Comparison of ENCODE assay signal across 10 mouse cellular contexts in genomic region chr6:83438584-83438983, GRCm38 (mm10). TPM values are rescaled to one million over a fixed set of nuclear protein-coding genes. Genes with fewer than 3 reads are reported as not detected.
DNase-seq lines count a peak whose midpoint lies in the region; ATAC-seq and TF ChIP-seq lines count a peak whose summit lies in the region.
"Had no signal": no experiment of that assay in that cellular context is flagged by ENCODE, and none has a peak within 500 bp of the region (broad histone marks: within the 10 kb centered on the region; RNA-seq: fewer than 3 reads in every experiment).

No protein-coding gene starts in this region.

- no peak for TF ChIP-seq CTCF in intestine, postnatal 0 days (IDR thresholded peaks at IDR 0.05; ENCODE audit: low read depth)

- 0 out of 2 replicates have a peak overlapping the region, but pooled peaks have one; percentile 14 for H3K9ac ChIP-seq in intestine, embryonic 16.5 days (ENCODE audit: low read depth, low read length)
- H3K9ac ChIP-seq in intestine, postnatal 0 days (ENCODE audit: low read depth, low read length): no peak overlapping the region
- H3K9ac ChIP-seq in embryonic facial prominence, embryonic 15.5 days: no peak overlapping the region
- H3K9ac ChIP-seq in midbrain, embryonic 12.5 days (replicated peaks): peak overlapping the region; percentile 89; the same call in 1 of the 2 replicates
- H3K9ac ChIP-seq: liver, postnatal 0 days had no signal

- H3K27ac ChIP-seq in intestine, embryonic 16.5 days (ENCODE audit: low read length): no peak overlapping the region
- H3K27ac ChIP-seq in intestine, postnatal 0 days (ENCODE audit: low read depth, low read length): no peak overlapping the region
- no peak overlapping the region for H3K27ac ChIP-seq in embryonic facial prominence, embryonic 15.5 days (replicated peaks)
- no peak overlapping the region for H3K27ac ChIP-seq in midbrain, embryonic 12.5 days (replicated peaks)

- peak; percentile 73 for DNase-seq in brain, adult 2 months (ENCODE audit: low read depth, low spot score)
- no peak for DNase-seq in adipocyte (ENCODE audit: low spot score)
- DNase-seq in yolk sac, embryonic 10.5 days (ENCODE audit: low spot score): no peak
- DNase-seq: liver, postnatal 0 days had no signal

- H3K4me3 ChIP-seq in intestine, embryonic 16.5 days (ENCODE audit: low read length): no peak overlapping the region
- H3K4me3 ChIP-seq in intestine, postnatal 0 days (ENCODE audit: low read depth, low read length): no peak overlapping the region
- peak overlapping the region; percentile 79; the same call in 1 of the 2 replicates for H3K4me3 ChIP-seq in embryonic facial prominence, embryonic 15.5 days (replicated peaks)
- H3K4me3 ChIP-seq in midbrain, embryonic 12.5 days: peak overlapping the region; percentile 80

- no peaks in the 10 kb centered on the region for H3K9me3 ChIP-seq in intestine, embryonic 16.5 days (ENCODE audit: control insufficient read depth, low read length)
- no peaks in the 10 kb centered on the region for H3K9me3 ChIP-seq in intestine, postnatal 0 days (ENCODE audit: control insufficient read depth)
- no peaks in the 10 kb centered on the region for H3K9me3 ChIP-seq in embryonic facial prominence, embryonic 15.5 days (replicated peaks)
- H3K9me3 ChIP-seq in midbrain, embryonic 12.5 days: no peaks in the 10 kb centered on the region

- H3K27me3 ChIP-seq in intestine, embryonic 16.5 days (replicated peaks; ENCODE audit: control insufficient read depth, insufficient read depth, low read length): no peaks in the 10 kb centered on the region
- no peaks in the 10 kb centered on the region for H3K27me3 ChIP-seq in intestine, postnatal 0 days (replicated peaks; ENCODE audit: control insufficient read depth, insufficient read depth, low read length)
- no peaks in the 10 kb centered on the region for H3K27me3 ChIP-seq in embryonic facial prominence, embryonic 15.5 days
- no peaks in the 10 kb centered on the region for H3K27me3 ChIP-seq in midbrain, embryonic 12.5 days

- 81% methylated on average over 3 of the region's 3 CpGs for WGBS in intestine, embryonic 16.5 days
- WGBS in intestine, postnatal 0 days: 84% methylated on average over 3 of the region's 3 CpGs
- WGBS in embryonic facial prominence, embryonic 15.5 days: 50% methylated on average over 3 of the region's 3 CpGs
- WGBS in midbrain, embryonic 12.5 days: 78% methylated on average over 3 of the region's 3 CpGs

- ATAC-seq in intestine, embryonic 16.5 days: no peak
- no peak for ATAC-seq in intestine, postnatal 0 days
- ATAC-seq in embryonic facial prominence, embryonic 15.5 days (ENCODE audit: insufficient number of reproducible peaks, low FRiP score, low TSS enrichment, low read depth): no peak
- no peak for ATAC-seq in midbrain, embryonic 12.5 days (ENCODE audit: low FRiP score, low read depth)
- ATAC-seq in erythroblast, adult 5-6 weeks (replicated peaks; ENCODE audit: low FRiP score, poor library complexity, severe bottlenecking): no peak
- ATAC-seq: inflammation-experienced regulatory T-cells, adult 6 months; liver, postnatal 0 days had no signal

- 0 out of 2 replicates have a peak, but pooled peaks cover 8% of the 10 kb centered on the region for H3K36me3 ChIP-seq in intestine, embryonic 16.5 days (ENCODE audit: control insufficient read depth, insufficient read depth, low read length)
- H3K36me3 ChIP-seq in intestine, postnatal 0 days (ENCODE audit: control insufficient read depth, insufficient read depth): peaks cover 14% of the 10 kb centered on the region
- H3K36me3 ChIP-seq in embryonic facial prominence, embryonic 15.5 days: 0 out of 2 replicates have a peak, but pooled peaks cover 10% of the 10 kb centered on the region
- no peaks in the 10 kb centered on the region for H3K36me3 ChIP-seq in midbrain, embryonic 12.5 days

- no peak overlapping the region for H3K4me2 ChIP-seq in intestine, embryonic 16.5 days (ENCODE audit: low read depth, low read length)
- no peak overlapping the region for H3K4me2 ChIP-seq in intestine, postnatal 0 days (replicated peaks; ENCODE audit: low read depth)
- peak overlapping the region; percentile 77 for H3K4me2 ChIP-seq in embryonic facial prominence, embryonic 15.5 days (replicated peaks)
- H3K4me2 ChIP-seq in midbrain, embryonic 12.5 days (replicated peaks): peak overlapping the region; percentile 66

- H3K4me1 ChIP-seq in intestine, embryonic 16.5 days (ENCODE audit: control insufficient read depth, insufficient read depth, low read length): peaks cover 66% of the 10 kb centered on the region
- peaks cover 22% of the 10 kb centered on the region; the same call in 1 of the 2 replicates for H3K4me1 ChIP-seq in intestine, postnatal 0 days (replicated peaks; ENCODE audit: control insufficient read depth, insufficient read depth, low read length)
- peaks cover 80% of the 10 kb centered on the region for H3K4me1 ChIP-seq in embryonic facial prominence, embryonic 15.5 days
- H3K4me1 ChIP-seq in midbrain, embryonic 12.5 days: peaks cover 90% of the 10 kb centered on the region

RNA-seq across cellular contexts. Expression of gene Tet3, which starts 20.3 kb away (rescaled TPM):
- 40.1 and 43.5 TPM in 2 replicates for polyA plus RNA-seq in intestine, embryonic 16.5 days (2015; fragmentation: Nextera tagmentation; extraction: Ambion mirVana)
- 28.1 and 34.3 TPM in 2 replicates for polyA plus RNA-seq in intestine, postnatal 0 days (2015; fragmentation: Nextera tagmentation; extraction: Ambion mirVana)
- polyA plus RNA-seq in embryonic facial prominence, embryonic 15.5 days (2015; fragmentation: Nextera tagmentation; extraction: Ambion mirVana): 63.1 and 66.1 TPM in 2 replicates
- 65.0 and 70.2 TPM in 2 replicates for polyA plus RNA-seq in midbrain, embryonic 12.5 days (2016; fragmentation: Nextera tagmentation; extraction: Ambion mirVana)
- 29.6 and 35.1 TPM in 2 replicates for total RNA-seq in erythroblast, adult 5-6 weeks (2015; ENCODE audit: low replicate concordance)
- total RNA-seq in erythroblast, adult 5-6 weeks (2017; ENCODE audit: low replicate concordance): 24.9 and 25.5 TPM in 2 replicates

Comparison
In these comparisons a context has a peak if more than half of its experiments do, and no peak if none do; other contexts are left out.
1. H3K9ac ChIP-seq: peak in intestine, embryonic 16.5 days (single experiment) and midbrain, embryonic 12.5 days (single experiment); none in intestine, postnatal 0 days (single experiment) and embryonic facial prominence, embryonic 15.5 days (single experiment).
2. H3K4me2 ChIP-seq: peak in embryonic facial prominence, embryonic 15.5 days (single experiment) and midbrain, embryonic 12.5 days (single experiment); none in intestine, embryonic 16.5 days (single experiment) and intestine, postnatal 0 days (single experiment).
3. H3K4me3 ChIP-seq: peak in embryonic facial prominence, embryonic 15.5 days (single experiment) and midbrain, embryonic 12.5 days (single experiment); none in intestine, embryonic 16.5 days (single experiment) and intestine, postnatal 0 days (single experiment).